Mouse (Mus musculus): ENCODE data around the gene Maea.

DNA sequence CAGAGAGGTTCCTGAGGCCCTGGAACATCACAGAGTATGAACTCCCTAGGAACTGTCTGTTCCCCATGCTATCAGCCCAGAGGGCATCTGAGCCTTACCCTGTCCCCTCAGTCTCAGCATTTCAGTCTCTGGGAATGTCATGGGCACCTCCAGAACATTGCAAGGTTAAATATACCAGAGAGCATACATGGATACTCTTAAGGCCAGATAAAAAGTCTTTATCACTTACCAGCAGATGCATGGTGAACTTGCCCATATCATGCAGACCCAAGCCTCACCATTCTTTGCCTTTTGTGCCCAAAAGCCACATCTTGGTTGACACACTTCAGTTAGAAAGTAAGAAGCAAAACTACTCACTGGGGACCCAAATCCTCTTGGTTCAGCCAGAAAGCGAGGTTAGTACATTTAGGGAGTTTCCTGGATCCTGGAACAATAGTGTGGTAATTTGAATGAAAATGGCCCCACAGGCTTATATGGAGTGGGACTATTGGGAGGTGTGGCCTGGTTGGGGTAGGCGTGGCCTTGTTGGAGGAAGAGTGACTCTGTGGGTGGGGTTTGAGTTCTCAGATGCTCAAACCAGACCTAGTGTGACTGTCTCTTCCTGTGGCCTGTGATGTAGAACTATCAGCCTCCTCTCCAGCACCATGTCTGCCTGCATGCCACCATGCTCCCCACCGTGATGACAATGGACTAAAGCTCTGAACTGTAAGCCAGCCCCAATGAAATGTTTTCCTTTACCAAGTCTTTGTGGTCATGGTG is 24.4 kb upstream of the Maea start:
- TF ChIP-seq CTCF (IDR thresholded peaks at IDR 0.05; ENCODE audit: low read depth), result no peak
- no peak for TF ChIP-seq EP300 (optimal IDR thresholded peaks at IDR 0.05)

All from stomach, postnatal 0 days (tissue).